In the genomic region with DNA sequence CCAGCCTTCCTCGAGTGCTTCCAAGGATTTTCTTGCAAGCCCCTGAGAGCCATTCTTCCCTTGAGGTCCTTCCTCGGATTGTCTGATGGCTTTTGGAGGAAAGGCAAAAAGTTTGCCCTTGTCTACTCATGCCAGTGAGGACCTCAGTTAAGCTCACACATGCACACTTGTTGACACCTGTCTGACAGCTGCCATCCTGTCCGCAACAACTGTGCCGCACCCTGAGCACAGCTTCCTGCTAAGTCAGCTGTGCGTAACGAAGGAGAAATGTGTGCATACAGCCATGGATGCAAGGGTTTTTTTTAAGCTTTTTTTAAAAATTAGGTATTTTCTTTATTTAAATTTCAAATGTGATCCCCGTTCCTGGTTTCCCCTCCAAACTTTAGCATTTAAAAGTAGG, we compare ENCODE assay signal across 17 mouse cellular contexts.
"Had no signal": no experiment of that assay in that cellular context is flagged by ENCODE, and none has a peak within 500 bp of the region (broad histone marks: within the 10 kb centered on the region; RNA-seq: fewer than 3 reads in every experiment).

No protein-coding gene starts in this region.

- H3K4me3 ChIP-seq: limb, embryonic 12.5 days; liver, embryonic 15.5 days; midbrain, embryonic 10.5 days; neural tube, embryonic 13.5 days had no signal

- H3K4me1 ChIP-seq: liver, embryonic 15.5 days; midbrain, embryonic 10.5 days; neural tube, embryonic 13.5 days had no signal

- H3K36me3 ChIP-seq: limb, embryonic 12.5 days; liver, embryonic 15.5 days; midbrain, embryonic 10.5 days; neural tube, embryonic 13.5 days had no signal

- H3K9me3 ChIP-seq: limb, embryonic 12.5 days; liver, embryonic 15.5 days; midbrain, embryonic 10.5 days; neural tube, embryonic 13.5 days had no signal

- H3K9ac ChIP-seq: limb, embryonic 12.5 days; liver, embryonic 15.5 days; neural tube, embryonic 13.5 days had no signal

- H3K27me3 ChIP-seq: limb, embryonic 12.5 days; liver, embryonic 15.5 days; neural tube, embryonic 13.5 days had no signal

- H3K4me2 ChIP-seq: limb, embryonic 12.5 days; liver, embryonic 15.5 days; neural tube, embryonic 13.5 days had no signal

- H3K27ac ChIP-seq: limb, embryonic 12.5 days; liver, embryonic 15.5 days; midbrain, embryonic 10.5 days; neural tube, embryonic 13.5 days; stomach, postnatal 0 days had no signal

- DNase-seq: kidney, adult 2 months; kidney, postnatal 25 days; layer of hippocampus, adult 9-11 months; layer of hippocampus, postnatal 36 days; lung, adult 2 months; lung, postnatal 4 days; midbrain, embryonic 14.5 days; right cerebral cortex, adult 18-20 months; right cerebral cortex, postnatal 25 days; thymus, postnatal 36 days had no signal

- ATAC-seq: intestine, embryonic 16.5 days; lung, postnatal 0 days had no signal
